Comparison of ENCODE assay signal across 8 mouse cellular contexts in the genomic region with DNA sequence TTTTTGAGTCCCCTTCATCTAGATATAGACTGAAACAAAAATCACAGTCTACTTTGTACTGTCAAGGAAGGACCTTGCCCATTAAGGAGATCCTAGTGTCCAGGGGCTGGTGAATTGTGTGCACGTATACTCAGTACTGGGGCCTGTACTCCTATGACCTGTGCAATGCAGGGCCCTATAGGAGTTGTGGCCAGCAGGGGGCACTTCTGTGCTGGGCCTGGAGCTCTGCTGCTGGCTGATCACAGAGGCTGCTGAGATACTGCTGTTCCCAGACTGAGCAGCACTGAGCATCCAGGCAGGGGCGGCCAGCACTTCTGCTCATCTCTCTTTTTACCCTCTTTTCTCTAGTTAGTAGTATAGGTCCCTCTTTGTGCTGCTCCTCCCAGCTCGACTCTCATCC. TPM values are rescaled to one million over a fixed set of nuclear protein-coding genes. Genes with fewer than 3 reads are reported as not detected.
DNase-seq lines count a peak whose midpoint lies in the region; ATAC-seq lines count a peak whose summit lies in the region.

No protein-coding gene starts in this region.

- no peak overlapping the region for H3K9ac ChIP-seq in midbrain, embryonic 14.5 days (replicated peaks; ENCODE audit: low read length)

- 0 out of 2 replicates have a peak, but pooled peaks cover 3% of the 10 kb centered on the region for H3K27me3 ChIP-seq in limb, embryonic 10.5 days (ENCODE audit: low read depth, poor library complexity, severe bottlenecking)
- no peaks in the 10 kb centered on the region for H3K27me3 ChIP-seq in midbrain, embryonic 14.5 days (ENCODE audit: control insufficient read depth, insufficient read depth, low read length)

- H3K27ac ChIP-seq in limb, embryonic 10.5 days, result no peak overlapping the region
- H3K27ac ChIP-seq in midbrain, embryonic 14.5 days (replicated peaks; ENCODE audit: low read depth, low read length), result no peak overlapping the region

- peaks cover 13% of the 10 kb centered on the region for H3K4me1 ChIP-seq in limb, embryonic 10.5 days
- no peaks in the 10 kb centered on the region for H3K4me1 ChIP-seq in midbrain, embryonic 14.5 days (ENCODE audit: control insufficient read depth, insufficient read depth, low read length)

- peak; percentile 77 to 91 for DNase-seq in adrenal gland, adult (ENCODE audit: inconsistent age in 2 of 2, low spot score in 1 of 2)
- DNase-seq in embryo, embryonic 9.5 days (ENCODE audit: extremely low spot score), result peak; percentile 78
- peak; percentile 87 to 91 for DNase-seq in heart, adult 18-20 months
- DNase-seq in kidney, adult 18-20 months, result peak; percentile 88
- peak; percentile 89 for DNase-seq in limb, embryonic 10.5 days (ENCODE audit: low spot score)
- DNase-seq in midbrain, embryonic 14.5 days, result peak; percentile 93
- DNase-seq in spleen, postnatal 10 days (ENCODE audit: low spot score in 2 of 2), result peak; percentile 40 to 81

- no peak overlapping the region for H3K4me3 ChIP-seq in limb, embryonic 10.5 days
- H3K4me3 ChIP-seq in midbrain, embryonic 14.5 days (replicated peaks; ENCODE audit: low read depth, low read length), result no peak overlapping the region

- peak; percentile 84 for ATAC-seq in midbrain, embryonic 14.5 days (ENCODE audit: low FRiP score, low TSS enrichment)
- ATAC-seq in inflammation-experienced regulatory T-cells, adult 6 months, result no peak

- H3K36me3 ChIP-seq in limb, embryonic 10.5 days, result no peaks in the 10 kb centered on the region
- no peaks in the 10 kb centered on the region for H3K36me3 ChIP-seq in midbrain, embryonic 14.5 days (ENCODE audit: control insufficient read depth, insufficient read depth, low read length)

- H3K9me3 ChIP-seq in limb, embryonic 10.5 days (replicated peaks), result no peaks in the 10 kb centered on the region
- H3K9me3 ChIP-seq in midbrain, embryonic 14.5 days (ENCODE audit: control insufficient read depth, low read length), result no peaks in the 10 kb centered on the region

- 34% methylated on average over 3 of the region's 3 CpGs for WGBS in limb, embryonic 10.5 days
- 16% methylated on average over 3 of the region's 3 CpGs for WGBS in midbrain, embryonic 14.5 days

- H3K4me2 ChIP-seq in midbrain, embryonic 14.5 days (ENCODE audit: low read length), result no peak overlapping the region

RNA-seq across cellular contexts. Expression of gene Slc2a6, which starts 15.7 kb away (rescaled TPM):
- total RNA-seq in heart, adult 18-20 months (2021), result under 1 TPM; 0.17 to 0.31 TPM
- 0.49 and 0.91 TPM in 2 replicates for polyA plus RNA-seq in limb, embryonic 10.5 days (2016; fragmentation: Nextera tagmentation; extraction: Ambion mirVana)
- polyA plus RNA-seq in midbrain, embryonic 14.5 days (2014; fragmentation: Nextera tagmentation; extraction: Ambion mirVana), result 4.3 and 4.9 TPM in 2 replicates
- polyA plus RNA-seq in inflammation-experienced regulatory T-cells, adult 6 months (2017; shearing (Covaris generic)), result 1 to 10 TPM; 3.2 to 6.0 (median 3.5) TPM

RNA-seq across cellular contexts. Expression of gene Mymk, which starts 28.5 kb away (rescaled TPM):
- total RNA-seq in heart, adult 18-20 months (2021), result not detected
- 0.16 and 1.5 TPM in 2 replicates for polyA plus RNA-seq in limb, embryonic 10.5 days (2016; fragmentation: Nextera tagmentation; extraction: Ambion mirVana)
- not detected in 2 replicates for polyA plus RNA-seq in midbrain, embryonic 14.5 days (2014; fragmentation: Nextera tagmentation; extraction: Ambion mirVana)
- polyA plus RNA-seq in inflammation-experienced regulatory T-cells, adult 6 months (2017; shearing (Covaris generic)), result not detected

RNA-seq across cellular contexts. Expression of gene Cacfd1, which starts 33.7 kb away (rescaled TPM):
- total RNA-seq in heart, adult 18-20 months (2021), result 10 to 100 TPM; 45.6 to 48.8 TPM
- 86.4 and 109 TPM in 2 replicates for polyA plus RNA-seq in limb, embryonic 10.5 days (2016; fragmentation: Nextera tagmentation; extraction: Ambion mirVana)
- polyA plus RNA-seq in midbrain, embryonic 14.5 days (2014; fragmentation: Nextera tagmentation; extraction: Ambion mirVana), result 72.5 and 81.4 TPM in 2 replicates
- 10 to 100 TPM; 12.9 to 19.5 (median 17.3) TPM for polyA plus RNA-seq in inflammation-experienced regulatory T-cells, adult 6 months (2017; shearing (Covaris generic))

RNA-seq across cellular contexts. Expression of gene Adamtsl2, which starts 35.7 kb away (rescaled TPM):
- total RNA-seq in heart, adult 18-20 months (2021), result 10 to 100 TPM in 1 of 2 experiments, 1 to 10 TPM in 1; 4.5 to 10.1 TPM
- 3.5 and 9.1 TPM in 2 replicates for polyA plus RNA-seq in limb, embryonic 10.5 days (2016; fragmentation: Nextera tagmentation; extraction: Ambion mirVana)
- polyA plus RNA-seq in midbrain, embryonic 14.5 days (2014; fragmentation: Nextera tagmentation; extraction: Ambion mirVana), result 7.1 and 7.6 TPM in 2 replicates
- not detected for polyA plus RNA-seq in inflammation-experienced regulatory T-cells, adult 6 months (2017; shearing (Covaris generic))
